Mouse (Mus musculus) urinary bladder, postnatal 25 days (tissue): ENCODE results near the gene Asb14.
"Not testable (repeated sequence)": the region's sequence is repeated elsewhere in the genome, so short reads cannot be mapped to it uniquely, and the experiment has no call there.

Experiments used
- DNase-seq: peaks from one replicate; pipeline ENCODE4 v3.0.0; 2022; ENCODE audit warnings: low spot score

Asb14 gene

DNA sequence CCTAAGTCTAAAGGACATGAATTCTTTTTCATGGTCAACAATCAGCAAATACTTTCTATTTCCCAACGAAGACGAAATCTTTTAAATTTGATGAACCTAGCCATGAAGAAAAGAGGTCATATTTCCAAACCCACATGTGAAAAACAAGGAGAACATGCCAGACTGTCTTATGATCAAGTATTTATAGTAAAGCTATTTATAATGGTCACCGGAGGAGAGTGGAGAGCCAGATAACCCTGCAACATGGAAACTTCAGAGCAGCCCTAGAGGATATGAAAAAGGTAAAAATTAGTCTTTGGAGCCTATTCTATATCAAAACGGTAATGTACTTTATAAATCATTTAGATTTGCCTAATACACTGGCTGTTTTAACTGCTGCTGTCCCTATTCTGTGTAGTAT is at the start of gene Asb14:
Gene Asb14, plus strand, starts transcription at position 166 of the 400 bp plus-strand sequence.
- no peak for DNase-seq

DNA sequence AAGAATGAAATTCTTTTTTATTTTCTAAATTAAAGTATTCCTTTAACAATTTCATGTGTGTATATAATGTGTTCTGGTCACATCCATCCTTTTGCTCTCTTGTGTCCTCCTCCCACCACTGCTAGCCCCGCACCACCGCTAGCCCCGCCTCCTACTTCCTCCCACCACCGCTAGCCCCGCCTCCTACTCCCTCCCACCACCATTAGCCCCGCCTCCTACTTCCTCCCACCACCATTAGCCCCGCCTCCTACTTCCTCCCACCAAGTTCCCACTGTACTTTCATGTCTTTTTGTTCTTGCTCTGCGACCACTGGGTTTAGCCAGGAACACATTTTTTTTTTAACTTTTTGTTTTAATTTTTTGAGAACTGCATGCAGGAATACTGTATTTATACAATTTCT is 41.3 kb upstream of the Asb14 start:
- DNase-seq = no peak

DNA sequence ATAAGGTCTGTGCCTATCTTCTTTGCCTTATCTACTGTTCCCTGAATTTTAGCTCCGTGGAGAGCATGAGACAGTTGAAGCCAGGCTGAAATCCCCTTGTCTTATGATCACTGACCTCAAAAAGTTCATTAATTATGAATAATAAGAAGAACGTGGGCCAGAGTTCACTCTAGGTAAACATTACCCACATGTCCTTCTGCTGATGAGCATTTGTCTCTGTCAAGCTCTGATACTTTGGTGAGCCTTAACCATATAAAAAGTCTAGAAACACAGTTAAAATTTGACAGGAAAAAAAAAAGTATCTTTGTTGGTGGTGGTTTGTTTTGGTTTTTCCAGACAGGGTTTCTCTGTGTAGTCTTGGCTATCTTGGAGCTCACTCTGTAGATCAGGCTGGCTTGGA is 40.3 kb upstream of the Asb14 start:
- no peak for DNase-seq

DNA sequence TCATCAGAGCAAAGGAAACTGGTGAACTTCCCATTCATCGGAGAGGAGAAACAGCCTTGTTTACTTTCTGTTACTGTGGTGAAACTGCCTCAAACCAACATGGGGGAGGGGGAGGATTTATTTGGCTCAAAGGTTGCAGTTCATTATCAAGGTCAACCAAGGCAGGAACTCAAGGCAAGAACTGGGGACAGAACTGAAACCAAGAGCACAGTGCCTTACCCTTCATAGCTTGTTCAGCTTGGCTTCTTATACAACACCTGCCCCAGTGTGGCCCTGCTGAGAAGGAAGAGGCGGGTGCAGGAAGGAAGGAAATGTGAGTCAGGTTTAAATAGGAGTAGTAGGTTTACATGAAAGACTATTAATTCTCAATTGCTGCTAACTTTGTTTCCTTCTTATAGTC is 36.0 kb upstream of the Asb14 start:
- no peak for DNase-seq

DNA sequence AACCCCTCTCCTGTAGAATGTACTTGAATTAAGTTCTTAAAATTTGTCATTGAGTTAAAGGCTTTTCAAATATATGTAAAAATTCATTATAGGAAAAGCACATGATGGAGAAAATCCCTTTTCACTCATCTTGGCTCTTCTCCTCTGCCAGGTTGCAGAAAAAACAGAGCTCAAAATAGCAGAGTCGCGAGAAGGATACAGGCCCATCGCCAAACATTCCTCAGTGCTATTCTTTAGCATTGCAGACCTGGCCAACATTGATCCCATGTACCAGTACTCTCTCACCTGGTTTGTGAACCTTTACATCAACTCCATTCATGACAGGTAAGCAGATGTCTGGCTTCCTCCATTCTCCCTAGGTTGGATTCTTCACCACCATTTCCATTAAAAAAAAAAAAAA is 35.3 kb upstream of the Asb14 start:
- no peak for DNase-seq

DNA sequence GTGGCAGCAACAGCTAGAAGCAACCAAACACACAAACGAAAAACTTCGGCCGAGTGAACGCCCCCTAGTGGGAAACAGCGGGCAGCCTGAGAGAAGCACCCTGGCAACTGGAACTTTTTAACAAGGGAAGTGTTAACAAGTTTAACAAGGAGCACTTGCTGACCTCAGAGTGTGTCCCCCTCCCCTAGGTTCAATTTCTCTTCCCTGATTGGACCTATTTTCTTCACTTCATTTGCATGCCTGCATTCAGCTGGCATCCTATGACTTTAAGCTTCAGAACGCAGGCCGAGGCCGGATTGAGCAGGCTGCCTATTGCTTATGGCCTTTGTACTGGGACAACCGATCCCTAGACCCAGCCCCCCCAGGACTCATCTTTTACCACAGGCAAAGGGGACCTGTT is 27.0 kb upstream of the Asb14 start:
- DNase-seq = no peak

DNA sequence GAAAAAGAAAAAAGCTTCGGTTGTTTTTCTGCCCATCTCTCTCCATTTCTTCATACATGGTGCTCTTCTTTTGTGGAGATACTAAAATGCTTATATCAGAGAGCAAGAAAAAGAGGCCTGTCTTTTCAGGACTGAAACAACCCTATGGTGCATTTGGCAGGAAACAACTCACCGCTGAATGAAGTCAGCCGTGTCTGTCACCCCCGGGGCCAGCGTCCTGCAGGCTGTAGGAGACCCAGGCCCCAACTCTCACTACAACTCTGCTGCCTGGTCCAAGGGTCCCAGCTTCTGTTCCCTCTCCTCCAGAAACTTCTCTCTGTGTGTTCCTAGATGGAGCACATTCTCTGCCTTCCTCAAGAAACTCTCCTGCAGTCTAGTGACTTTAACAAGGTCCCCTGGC is 26.1 kb upstream of the Asb14 start:
- DNase-seq = no peak

DNA sequence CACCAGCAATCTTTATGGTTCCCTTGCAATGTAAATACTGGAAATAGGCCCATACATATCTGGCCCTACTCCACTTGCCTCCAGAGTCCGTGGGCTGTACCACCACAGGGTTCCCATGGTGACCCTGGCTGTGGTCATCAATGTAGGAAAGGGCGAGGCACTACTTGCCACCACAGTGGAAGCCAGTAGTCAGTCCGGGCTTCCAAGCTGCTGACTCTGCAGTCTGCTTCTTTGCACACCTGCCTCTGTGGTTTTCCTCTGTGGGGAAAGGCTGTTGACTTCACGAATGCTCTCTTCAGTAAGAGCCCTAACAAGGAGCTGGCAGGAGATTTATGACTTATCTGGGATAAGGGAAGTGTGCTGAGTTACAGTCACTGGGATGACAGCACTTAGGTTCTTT is 15.6 kb upstream of the Asb14 start:
- no peak for DNase-seq

DNA sequence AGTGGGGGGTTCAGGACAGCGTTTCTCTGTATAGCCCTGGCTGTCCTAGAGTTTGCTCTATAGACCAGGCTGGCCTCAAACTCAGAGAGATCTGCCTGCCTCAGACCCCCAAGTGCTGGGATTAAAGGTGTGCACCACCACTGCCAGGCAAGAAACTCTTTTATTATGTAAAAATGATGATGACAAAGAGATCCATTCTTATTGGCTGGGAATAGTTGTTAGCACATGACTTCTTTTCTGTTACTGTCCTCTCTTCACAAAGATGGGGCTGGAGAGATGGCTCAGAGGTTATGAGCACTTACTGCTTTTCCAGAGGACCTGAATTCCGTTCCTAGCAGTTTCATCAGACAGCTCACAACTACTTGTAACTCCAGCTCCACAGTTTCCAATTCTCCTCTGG is 14.4 kb upstream of the Asb14 start:
- no peak for DNase-seq

DNA sequence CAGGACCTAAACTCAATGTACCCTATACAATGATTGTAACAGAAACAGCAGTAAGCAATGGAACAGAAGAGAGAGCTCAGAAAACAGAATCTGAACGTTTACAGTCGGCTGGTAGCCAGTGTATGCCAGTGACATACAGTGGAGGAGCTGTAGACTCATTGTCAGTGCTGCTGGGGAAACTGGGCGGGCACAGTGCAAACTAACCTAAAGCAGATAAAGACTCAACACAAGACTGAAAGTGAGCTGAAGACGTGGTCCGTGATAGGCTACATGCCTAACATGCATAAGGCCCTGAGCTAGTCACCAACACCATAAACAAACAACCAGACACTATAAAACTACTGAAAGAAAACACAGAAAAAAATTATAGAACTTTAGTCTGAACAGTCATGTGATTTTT is 12.7 kb upstream of the Asb14 start:
- no peak for DNase-seq

DNA sequence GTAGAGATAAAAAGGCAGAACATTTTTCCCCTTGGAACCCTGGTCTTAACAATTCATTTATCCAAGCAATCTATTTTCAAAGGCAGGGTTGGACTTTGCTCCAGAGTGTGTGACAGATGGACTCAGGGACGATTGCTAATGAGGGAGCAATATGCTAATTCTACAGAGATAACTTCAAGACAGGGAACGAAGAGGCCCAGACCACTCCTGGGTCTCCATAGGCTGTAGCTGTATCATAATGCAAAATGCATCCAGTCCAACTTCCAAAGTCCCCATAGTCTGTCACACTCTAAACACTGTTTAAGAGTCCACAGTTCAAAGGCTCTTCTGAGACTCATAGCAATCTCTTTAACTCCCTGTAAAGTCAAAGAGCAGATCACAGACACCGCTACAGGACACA is 7.1 kb upstream of the Asb14 start:
- DNase-seq = no peak

DNA sequence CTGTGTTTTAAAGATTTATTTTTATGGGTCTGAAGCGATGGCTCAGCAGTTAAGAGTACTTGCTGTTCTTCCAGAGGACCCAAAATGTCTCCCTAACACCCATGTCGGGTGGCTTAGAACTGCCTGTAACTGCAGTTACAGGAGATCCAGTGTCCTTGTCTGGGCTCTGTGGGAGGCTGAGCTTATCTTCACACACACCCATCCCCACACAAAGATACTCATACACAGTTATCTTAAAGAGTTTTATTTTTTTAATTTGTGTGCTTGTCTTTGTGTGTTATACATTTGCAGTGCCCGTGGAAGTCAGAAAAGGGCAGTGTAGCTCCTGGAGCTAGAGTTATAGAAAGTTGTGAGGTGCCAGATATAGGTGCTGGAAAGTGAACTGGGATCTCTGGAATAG is 3.6 kb upstream of the Asb14 start:
- no peak for DNase-seq

DNA sequence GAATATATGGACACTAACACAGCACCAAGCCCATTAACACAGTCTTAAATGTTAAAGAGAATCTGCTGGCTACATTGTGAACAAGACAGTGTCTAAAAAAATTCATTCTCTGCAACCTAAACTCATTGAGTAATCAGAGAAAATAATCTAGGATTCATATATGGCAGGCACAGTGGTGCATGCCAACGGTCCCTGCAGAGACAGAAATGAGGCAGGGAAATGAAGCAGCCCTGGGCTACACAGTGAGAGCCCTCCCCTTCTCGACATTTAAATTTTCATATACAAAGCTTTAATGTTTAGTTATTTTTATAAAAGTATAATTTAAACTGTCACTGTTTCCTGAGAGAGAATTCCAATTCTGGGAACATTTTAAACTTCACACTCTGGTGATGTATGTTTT is 5.1 kb downstream of the Asb14 start:
- no peak for DNase-seq

DNA sequence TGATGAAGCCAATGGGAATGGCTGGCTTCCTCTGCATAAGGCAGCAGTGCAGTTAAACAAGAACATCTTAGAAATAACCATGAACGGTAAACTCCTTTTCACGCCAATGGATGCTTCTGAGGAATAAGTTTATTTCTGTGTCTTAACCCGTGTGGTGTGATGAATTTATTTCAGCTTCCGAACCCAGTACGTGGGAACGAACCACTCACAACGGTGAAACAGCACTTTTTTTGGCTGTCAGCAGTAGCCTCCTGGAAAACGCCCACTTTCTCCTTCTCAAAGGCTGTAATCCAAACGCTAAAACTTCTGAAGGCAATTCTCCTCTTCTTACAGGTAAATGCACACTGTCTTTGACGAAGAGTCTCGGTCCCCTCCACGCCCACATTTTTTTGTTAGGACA is 6.5 kb downstream of the Asb14 start:
- DNase-seq = no peak

DNA sequence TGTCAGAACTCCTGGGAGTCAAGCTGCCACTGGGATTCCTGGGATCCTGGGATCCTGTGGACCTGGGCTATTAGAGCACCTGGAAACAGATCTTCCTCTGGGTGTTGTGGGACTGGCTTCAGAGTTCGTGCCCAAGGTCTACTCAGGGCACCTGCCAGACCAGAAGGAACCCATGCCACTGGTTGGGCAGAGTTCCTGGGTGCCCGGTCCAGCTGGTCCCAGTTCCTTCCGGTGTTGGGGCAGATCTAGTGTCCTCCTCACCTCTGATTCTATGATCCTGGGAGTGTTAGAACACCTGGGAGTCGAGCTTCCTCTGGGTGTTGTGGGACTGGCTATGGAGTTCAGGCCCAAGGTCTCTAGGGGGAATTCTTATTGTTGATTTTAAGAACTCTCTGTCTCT is 13.0 kb downstream of the Asb14 start:
- no peak for DNase-seq

DNA sequence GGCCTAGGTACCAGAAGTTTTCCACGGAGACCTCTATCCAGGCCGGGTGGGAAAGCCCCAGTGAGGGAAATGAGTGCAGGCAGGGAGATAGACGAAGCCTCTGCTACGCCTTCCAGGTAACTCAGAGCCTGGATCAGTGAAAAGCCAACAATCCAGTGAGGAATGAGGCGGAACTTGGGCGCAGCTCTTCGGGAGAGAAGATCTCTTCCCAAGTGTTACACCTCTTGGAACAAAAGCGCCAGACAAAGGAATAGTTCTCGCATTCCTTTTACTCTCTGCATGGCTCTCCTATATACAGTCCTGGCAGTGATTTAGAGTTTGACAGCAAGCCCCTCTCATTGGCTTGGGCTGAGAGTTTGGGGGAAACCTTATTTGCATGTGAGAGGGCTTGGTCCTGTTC is 16.1 kb downstream of the Asb14 start:
- DNase-seq = not testable (repeated sequence)

DNA sequence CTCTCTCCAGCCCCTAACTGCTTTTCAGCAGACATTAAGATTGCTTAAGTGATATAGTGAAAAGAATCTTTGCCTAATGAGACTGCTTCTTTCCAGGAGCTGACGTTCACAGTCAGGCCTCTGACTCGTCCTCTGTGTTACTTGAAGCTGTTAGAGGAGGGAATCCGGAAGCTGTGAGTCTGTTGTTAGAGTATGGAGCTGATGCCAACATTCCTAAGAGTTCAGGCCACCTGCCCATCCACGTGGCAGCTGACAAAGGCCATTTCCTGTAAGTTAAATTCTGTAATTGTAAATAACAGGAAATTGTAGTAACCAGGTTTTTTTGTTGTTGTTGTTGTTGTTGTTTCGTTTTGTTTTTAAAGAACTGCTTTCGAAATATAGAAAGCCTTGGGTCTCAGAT is 16.8 kb downstream of the Asb14 start:
- no peak for DNase-seq

DNA sequence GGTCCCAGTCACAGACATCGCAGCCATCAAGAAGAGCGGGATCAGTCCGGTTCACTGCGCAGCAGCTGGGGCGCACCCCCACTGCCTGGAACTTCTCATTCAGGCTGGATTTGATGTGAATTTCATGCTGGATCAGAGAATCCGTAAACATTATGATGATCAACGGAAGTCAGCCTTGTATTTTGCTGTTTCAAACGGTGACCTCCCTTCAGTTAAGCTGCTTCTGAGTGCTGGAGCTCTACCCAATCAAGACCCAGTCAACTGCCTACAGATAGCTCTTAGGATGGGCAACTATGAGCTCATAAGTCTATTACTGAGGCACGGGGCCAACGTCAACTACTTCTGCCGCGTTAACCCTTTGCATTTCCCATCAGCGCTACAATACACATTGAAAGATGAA is 17.5 kb downstream of the Asb14 start:
- no peak for DNase-seq

DNA sequence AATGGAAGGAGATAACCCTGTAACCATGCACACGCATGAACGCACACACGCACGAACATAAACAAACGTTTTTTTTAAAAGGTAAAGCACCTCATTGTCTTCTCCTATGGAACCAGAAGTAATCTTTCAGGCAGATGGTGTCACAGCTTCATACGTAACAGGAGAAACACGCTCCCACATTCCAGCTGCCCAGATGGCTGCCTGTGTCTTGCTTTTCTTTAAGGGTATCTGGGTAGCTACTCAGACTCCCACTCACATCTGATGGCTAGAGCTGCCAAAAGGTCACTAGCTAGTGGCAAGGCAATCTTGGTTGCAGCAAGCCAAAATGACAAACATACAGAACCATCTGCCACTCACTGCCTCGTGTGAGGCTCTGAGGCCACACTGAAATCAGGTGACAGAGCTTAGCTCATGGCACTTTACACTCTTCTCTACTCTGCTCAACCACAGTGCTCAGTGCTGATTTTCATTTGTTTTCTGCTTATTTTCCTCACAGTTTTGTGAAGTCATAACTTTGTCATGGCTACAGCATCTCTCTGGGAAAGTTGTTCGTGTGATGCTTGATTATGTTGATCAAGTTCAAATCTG is 19.4 kb downstream of the Asb14 start:
- DNase-seq = no peak

DNA sequence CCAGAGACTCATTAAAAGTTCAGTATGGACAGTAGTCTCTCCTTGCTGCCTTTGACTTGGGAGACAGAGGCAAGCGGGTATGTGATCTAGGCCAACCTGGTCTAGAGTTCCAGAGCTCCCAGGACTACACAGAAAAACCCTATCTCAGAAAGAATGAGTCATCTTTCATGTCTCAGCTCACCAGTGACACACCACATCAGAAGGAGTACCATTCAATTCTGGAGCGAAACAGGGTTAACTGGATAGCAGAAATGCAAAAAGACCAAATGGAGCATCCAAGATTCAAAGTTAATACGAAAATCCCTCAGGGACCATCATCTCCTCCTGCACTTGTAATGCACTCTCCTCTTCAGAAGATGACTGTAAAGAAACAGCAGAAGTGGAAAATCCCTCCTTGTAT is 25.0 kb downstream of the Asb14 start:
- DNase-seq = no peak

DNA sequence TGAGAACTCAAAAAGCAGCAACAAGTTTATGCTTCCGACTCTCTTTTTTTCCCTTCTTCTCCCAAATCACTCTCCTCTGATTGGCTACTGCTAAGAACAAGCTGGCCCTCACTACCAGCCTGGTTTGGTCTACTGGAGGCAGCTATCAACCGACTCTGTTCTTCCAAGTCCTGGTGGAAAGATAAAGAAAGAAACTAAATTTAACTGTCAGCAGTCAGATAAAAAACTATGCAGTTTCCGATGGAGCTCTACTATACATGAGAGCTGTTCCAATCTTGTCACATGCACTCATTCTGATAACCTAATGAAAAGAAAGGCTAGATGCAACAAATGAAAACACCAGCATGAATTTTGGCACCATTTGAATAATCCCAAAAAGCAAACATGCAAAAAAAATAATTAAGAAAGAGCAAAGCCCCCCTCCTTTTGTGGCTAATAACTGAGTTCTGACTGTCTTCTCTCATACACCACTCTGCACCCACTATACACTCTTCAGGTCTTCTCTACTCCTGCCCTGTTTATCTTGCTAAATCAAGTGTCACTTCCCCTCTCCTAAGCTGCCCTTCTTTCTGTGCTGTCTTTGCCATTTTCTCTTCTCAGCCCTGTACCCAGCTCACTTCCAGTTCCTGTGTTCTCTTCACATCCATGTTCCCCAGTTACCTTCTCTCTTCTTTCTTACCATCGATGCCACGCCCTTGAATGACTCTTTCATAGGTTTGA is 29.5 kb downstream of the Asb14 start:
- DNase-seq = no peak

DNA sequence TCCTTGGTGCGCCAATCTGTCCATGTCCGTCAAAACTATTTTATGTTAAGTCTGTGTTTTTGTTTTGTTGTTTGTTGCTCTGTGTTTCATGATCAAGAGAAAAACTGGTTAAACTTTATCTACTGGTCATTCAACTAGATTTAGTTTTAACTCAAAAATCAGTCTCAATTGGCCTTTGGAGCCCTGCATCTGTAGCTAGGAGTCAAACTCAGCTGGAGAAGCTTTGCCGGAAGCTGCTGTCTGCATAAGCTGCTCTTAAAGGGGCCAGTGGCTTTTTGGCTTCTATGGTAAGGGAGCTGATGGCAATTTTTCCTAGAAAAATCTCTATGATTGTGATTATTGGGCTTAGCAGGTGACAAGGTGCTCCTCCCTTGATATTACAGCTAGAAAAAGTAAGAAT is 40.5 kb downstream of the Asb14 start:
- no peak for DNase-seq

DNA sequence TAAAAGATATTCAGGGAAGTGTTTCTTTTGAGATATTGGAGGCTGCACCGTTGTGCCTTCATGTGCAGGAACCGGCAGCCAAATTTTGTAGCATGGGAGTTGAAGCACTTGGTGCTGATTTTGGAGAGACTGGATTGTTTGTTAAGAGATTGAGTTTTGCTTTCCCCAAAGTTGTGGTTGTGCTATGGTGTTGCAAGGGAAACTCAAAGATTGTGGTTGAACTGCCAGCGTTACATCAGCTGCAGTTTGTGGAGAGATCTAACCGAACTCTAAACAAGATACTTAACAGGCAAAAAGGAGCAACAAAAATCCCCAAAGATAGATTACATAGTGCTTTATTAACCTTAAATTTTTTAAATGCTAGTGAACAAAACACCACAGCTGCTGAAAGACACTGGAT is 41.2 kb downstream of the Asb14 start:
- no peak for DNase-seq

DNA sequence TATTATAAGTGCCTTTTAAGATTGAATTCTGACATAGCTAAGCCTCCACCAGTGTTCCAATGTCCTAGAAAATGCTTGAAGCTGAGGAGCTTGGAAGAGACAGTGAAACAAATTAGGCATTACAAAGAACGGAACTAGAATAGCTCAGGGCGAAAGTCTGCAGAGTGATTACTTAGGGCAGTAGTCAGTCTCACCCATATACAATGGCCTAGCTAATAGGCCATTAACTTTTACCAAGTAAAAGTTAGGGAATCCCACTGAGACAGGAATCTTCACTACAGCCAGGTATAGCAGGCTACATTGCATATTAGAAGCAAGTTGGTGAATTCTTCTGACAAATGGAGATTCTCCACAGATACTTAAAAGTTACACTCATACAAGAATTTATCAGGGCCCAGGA is 61.8 kb downstream of the Asb14 start:
- DNase-seq = not testable (repeated sequence)
